Mouse (Mus musculus) left cerebral cortex, postnatal 25 days (tissue): ENCODE measurements around the gene Rnd3. TPM values are rescaled to one million over a fixed set of nuclear protein-coding genes. Genes with fewer than 3 reads are reported as not detected.
A peak's percentile ranks its signal among the peaks of the same experiment; 100 is the strongest.

Experiments
- DNase-seq, 2 experiments: peaks; one replicate each; pipeline ENCODE4 v3.0.0; 2022; ENCODE audit warnings: low spot score in 2 of 2, mixed read lengths in 1 of 2
- intact Hi-C: fragments of 180-260 bp; cut with DNase I; formaldehyde crosslinking; loops from one replicate; pipeline ENCODE4 v1.15.1; 2025
- total RNA-seq, 2 experiments: library from RNA; stranded (reverse); gene quantifications; 2 replicates each; pipeline ENCODE4 v1.2.3; 2021

The Rnd3 gene
- total RNA-seq: 10 to 100 TPM; 16.6 to 21.8 TPM

DNA sequence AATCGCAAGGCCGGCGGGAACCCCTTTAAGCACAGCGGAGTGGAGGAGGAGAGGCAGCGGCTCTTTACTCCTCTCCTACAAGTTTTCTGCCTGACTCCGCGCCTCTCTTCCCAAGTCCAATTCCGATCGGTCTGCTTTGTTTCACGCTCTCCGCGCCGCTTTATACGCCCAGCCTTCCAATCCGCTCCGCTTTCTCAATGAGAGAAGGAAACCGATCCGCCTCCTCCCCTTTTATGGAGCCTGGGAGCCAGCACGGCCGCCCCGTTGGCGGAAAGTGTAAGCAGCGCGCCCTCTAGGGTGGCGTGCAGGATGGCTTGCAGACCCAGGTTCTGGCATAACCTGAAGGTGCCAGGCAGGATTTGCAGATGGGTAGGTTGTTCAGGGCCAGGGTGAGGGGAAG, at the start of gene Rnd3:
Rnd3 (minus strand) TSS at position 137 of the 400 bp plus-strand sequence.
- intact Hi-C loops: loop anchor here (1.0 to 10.0 kb wide), 6 partner anchors 178 to 843 kb away; no protein-coding TSS in a partner anchor

DNA sequence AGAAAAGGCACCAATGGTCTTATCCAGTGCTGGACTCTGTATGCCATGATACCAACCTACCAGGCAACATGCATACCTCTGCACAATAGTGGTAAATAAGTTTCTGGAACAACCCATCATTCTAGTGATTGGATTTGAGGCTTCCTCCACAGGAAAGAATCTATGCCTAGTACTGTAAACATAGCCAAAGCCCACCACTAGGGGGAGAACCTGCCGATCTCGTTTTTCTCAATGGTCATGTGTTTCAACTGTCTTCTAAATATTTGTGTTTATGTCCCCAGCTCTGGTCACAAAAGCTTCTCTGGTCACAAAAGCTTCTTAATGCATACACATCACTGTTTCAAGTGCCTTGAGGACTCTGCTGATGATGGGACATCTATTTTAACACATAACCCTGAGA, 43.4 kb upstream of the Rnd3 start:
- no peak for DNase-seq
- intact Hi-C loops: no loop called here

More for the DNA sequence above, at the start of gene Rnd3:
- DNase-seq: peak; percentile 87 to 97

DNA sequence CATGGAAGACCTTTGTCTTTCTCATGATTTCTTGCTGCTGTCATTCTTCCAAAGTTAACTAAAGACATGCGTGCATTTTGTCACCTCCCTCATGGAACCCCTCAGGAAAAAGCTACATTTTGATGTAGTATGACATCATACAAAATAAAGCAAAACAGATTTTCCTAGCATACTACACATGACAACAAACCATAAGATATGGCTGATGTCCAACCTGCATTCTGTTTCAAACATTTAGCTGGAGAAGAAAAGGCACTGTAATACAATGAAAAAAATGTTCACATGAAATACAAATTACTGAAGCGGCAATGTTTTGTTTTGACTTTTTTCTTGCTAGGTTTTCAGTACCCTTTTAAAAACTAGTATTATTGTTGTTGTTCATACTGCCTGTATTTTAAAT, 36.9 kb upstream of the Rnd3 start:
- no peak for DNase-seq

DNA sequence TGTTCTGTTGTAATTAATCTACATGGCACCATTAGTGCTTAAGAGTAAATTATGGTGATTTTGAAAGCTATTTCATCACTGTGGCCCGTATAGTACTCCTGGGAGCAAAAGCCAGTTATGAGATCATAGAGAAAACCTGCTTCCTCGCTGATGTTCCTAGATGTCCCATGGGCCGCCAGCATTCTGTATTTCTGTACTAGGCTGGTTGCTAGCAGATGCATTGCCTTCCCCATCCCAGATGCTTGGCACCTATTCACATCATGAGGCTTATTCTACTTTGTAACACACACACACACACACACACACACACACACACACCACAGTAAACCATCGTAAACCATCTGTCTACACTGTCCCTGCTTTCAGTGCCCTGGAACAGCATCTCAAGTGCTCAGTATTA, 34.1 kb upstream of the Rnd3 start:
- intact Hi-C loops: no loop called here
- no peak for DNase-seq

More for the DNA sequence above, 36.9 kb upstream of the Rnd3 start:
- intact Hi-C loops: no loop called here

DNA sequence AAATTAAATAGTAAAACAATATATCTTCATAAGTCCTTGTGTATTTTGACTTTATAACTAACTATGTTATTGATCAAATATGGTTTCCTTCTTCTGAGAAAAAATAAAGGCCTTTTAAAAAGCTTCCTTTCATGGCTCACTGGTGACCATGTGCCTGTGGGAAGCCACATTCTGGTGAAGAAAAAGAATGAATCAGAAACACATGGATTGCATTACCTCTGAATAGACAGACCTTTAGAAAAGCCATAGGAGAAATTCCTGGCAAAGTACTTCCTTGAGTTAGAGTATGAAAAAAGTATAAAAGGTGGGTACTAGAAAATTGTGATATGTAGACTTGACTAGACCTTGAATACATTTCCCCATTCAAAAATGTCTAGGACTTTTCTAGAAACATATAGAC, 32.5 kb upstream of the Rnd3 start:
- DNase-seq: no peak
- intact Hi-C loops: no loop called here

DNA sequence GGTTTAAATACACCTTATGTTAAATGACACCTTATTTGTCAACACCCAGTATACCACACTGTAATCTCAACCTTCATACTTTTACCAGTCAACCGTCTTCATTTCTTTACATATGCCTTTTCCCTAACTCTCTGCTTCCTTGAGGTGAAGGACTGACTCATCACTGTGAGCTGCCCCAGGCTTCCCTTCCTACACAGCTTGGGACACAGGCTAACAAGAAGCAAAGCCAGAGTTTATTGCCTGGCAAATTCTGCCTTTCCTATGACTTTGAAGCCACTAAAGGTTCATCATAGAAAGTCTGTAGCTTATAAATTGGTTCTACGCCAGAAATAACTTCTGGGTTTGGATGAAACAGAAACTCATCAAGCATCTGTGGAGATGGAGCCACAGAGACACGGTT, 30.2 kb upstream of the Rnd3 start:
- intact Hi-C loops: no loop called here
- no peak for DNase-seq

GRCm38 (mm10) chr2:51177615-51178014, 28.7 kb upstream of the Rnd3 start:
- DNase-seq: peak in 1 of 2 experiments; percentile 7
- intact Hi-C loops: no loop called here

DNA sequence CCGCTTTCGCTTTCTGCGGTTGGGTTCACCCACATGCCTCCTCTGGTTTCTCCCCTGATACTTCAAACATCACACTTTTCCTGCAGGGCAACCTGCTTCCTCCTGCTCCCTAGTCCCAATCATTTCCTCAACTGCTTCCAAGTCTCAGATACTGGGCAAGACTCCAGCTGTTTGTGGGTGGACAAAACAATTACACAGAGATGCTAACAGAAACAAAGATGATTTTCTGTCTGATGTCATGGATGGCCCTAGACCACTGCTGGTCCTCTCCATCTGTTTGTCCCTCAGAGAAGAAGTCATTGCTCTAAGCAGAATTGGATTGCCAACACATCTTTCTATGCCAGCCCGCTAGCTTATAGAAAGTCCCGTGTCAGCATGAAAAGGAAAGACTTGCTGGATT, 26.4 kb upstream of the Rnd3 start:
- DNase-seq: no peak
- intact Hi-C loops: no loop called here

DNA sequence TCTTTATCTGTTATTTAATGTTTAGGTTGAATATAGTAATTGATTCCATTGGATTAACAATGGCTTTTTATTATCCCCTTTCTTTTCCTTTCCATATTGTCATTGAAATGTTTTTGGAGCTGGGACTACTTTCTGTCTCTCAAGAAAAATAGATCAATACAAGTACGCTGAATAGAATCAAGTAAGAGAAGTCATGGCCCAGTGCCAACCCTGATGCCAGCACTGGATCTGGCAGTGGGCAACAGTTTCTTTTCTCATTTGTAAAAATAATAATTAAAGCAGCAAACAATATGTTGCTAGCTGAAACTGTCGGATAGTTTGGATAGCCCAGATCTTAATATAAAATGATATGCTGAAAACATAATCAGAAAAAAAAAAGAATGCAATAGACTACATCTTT, 12.2 kb upstream of the Rnd3 start:
- intact Hi-C loops: no loop called here

DNA sequence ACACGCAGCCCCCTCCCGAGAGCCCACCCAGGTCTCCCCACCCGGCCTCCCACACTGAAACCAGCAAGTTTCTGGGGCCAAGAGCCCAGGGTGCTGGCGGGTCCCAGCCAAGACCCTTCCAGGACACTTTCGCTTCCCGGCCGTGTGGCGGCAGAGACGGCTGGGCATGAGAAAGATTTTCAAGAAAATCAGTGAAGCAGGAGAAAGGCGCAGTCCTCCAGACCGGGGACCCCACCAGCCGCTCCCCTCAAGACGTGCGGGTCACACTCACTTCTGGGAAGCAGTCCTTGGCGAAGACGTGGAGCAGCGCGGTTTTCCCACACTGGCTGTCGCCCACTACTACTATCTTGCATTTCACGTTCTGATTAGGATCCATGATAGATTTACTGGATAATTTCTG, 457 bp downstream of the Rnd3 start:
- DNase-seq: peak; percentile 32
- intact Hi-C loops: loop anchor here (2.0 to 10.0 kb wide), 5 partner anchors 178 to 766 kb away; no protein-coding TSS in a partner anchor

More for the DNA sequence above, 12.2 kb upstream of the Rnd3 start:
- no peak for DNase-seq

DNA sequence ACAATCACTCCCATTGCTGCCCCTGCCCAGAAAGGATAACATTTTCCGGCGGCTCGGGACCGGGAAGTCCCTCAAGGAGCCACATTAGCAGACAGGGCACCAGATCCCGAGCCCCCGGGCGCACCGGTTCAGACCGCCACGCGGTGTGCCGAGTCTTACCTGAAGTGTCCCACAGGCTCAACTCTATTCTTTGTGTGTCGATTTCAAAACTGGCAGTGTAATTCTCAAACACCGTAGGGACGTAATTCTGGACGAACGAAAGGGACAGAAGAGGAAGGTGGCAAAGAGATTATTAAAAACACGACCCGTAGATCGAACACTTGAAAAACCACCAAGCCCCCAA, 875 bp downstream of the Rnd3 start:
- DNase-seq: no peak
- intact Hi-C loops: loop anchor here (2.0 to 10.0 kb wide), 5 partner anchors 177 to 767 kb away; no protein-coding TSS in a partner anchor

GRCm38 (mm10) chr2:51147318-51148064, 1.4 kb downstream of the Rnd3 start:
- intact Hi-C loops: loop anchor here (2.0 to 10.0 kb wide), 5 partner anchors 177 to 767 kb away; no protein-coding TSS in a partner anchor
- peak; percentile 64 to 73 for DNase-seq

DNA sequence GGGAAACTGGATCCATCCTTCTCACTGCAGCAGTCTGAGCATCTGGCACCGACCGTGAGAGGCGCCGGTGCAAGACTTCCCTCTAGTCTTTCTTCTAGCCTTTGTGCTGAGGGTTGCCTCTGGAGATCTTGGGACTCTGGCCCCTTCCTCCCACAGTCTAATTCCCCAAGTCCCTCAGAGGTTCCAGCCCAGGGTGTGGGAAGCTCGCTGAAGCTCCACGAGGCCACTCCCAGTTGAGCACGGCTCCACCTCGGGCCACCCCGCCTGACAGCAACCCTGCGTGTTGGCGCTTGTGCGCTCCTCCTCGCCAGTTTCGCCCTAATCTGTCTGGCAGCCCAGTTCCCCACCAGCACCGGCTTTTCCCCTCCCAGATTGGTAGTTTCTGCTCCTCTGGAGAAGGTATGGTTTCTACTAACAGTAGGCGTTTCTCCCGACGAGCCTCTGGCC, 2.0 kb downstream of the Rnd3 start:
- peak; percentile 82 to 86 for DNase-seq
- intact Hi-C loops: loop anchor here (5.0 to 10.0 kb wide), 3 partner anchors 505 to 768 kb away; no protein-coding TSS in a partner anchor

- intact Hi-C loops: loop anchor here (5.0 to 10.0 kb wide), 3 partner anchors 506 to 769 kb away; no protein-coding TSS in a partner anchor
- DNase-seq: peak; percentile 47 to 70
These were observed 3.0 kb downstream of the Rnd3 start for GRCm38 (mm10) chr2:51145838-51146470.

GRCm38 (mm10) chr2:51144380-51145120, 4.4 kb downstream of the Rnd3 start:
- DNase-seq: no peak
- intact Hi-C loops: loop anchor here (5.0 to 10.0 kb wide), 3 partner anchors 508 to 770 kb away; no protein-coding TSS in a partner anchor

- intact Hi-C loops: loop anchor here (10.0 kb wide), 1 partner anchor 772 kb away; no protein-coding TSS in a partner anchor
- DNase-seq: no peak
These were observed 6.5 kb downstream of the Rnd3 start for GRCm38 (mm10) chr2:51142422-51142821.

- DNase-seq: no peak
- intact Hi-C loops: loop anchor here (10.0 kb wide), 1 partner anchor 773 kb away; no protein-coding TSS in a partner anchor
These were observed 7.6 kb downstream of the Rnd3 start for GRCm38 (mm10) chr2:51141345-51141744.

DNA sequence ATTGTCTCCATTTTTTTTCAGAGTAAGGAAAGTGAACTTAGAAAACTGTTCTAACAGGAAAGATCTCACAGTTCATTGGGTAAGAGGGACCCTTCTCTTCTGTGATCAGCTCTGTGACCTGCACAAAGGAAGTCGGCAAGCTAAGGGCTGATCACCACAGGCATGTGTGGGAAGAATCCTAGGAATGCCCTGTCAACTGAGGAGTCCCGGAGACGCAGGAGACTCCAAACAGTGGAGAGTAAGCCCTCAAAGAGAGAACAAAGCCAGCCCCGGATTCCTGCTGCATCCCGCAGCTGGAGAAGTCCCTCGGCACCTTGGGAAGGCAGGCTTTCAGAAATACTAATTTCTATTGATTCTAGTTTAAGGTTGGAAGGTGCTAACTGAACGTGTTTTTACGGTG, 8.4 kb downstream of the Rnd3 start:
- intact Hi-C loops: loop anchor here (10.0 kb wide), 1 partner anchor 774 kb away; no protein-coding TSS in a partner anchor
- no peak for DNase-seq

DNA sequence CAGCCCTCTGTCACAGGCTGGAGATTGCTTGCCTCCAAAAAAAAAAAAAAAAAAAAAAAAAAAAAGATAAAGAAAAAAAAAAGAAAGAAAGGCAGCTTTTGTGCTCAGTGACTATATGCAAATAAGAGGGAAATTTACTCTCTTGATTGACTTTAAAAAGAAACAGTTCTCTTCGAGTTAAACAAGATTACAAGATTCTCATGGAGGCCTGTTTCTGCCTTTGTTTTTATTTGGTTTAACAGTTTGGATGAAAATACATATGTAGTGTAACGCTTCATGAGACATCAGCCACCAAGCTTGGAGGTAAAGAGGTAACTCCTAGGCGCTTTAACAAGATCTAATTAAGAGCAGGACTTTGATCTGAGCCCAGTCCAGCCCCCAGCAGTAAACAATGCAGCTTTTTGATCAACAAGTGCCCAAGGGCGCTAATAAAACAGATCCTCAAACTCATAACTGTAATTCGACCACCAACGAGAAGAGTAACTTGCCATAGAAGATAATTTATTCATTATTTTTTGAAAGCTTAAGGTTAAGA, 8.9 kb downstream of the Rnd3 start:
- intact Hi-C loops: loop anchor here (10.0 kb wide), 1 partner anchor 775 kb away; no protein-coding TSS in a partner anchor
- DNase-seq: no peak
